Mouse (Mus musculus): ENCODE measurements around the gene Polr2m.
"Not testable (repeated sequence)": the region's sequence is repeated elsewhere in the genome, so short reads cannot be mapped to it uniquely, and the experiment has no call there.

The Polr2m gene

DNA sequence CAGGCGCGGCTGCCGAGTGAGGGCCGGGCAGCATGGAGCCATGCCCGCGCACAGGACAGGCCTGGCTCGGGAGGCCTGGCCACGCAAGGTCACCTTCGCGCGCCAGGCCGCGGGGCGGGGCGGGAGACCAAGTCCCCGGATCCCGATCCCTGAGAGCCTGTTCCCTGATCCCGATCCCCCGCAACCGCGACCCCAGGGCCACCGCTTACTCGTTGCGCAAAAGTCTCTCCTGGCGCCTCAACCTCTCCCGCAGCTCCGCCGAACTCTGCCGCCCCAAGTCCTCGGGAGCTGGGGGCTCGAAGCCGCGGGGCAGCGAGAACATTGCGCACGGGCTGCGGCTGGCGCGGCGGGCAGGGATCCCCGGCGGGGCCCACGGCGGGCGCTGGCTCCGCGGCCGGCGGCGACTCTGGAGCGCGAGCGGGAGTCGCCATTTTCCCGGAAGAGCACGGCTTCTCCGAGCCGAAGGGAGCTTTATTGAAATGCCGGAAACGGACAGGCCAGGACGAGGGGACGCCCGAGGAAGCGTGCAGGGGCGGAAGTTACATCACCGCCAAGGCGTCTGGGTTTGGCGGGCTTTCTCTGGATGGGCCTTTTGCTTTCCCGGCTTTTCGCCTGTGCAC, at the start of gene Polr2m:
Gene Polr2m (minus strand): TSS at position 461 of the 620 bp plus-strand sequence.
- DNase-seq: peak; percentile 95

DNA sequence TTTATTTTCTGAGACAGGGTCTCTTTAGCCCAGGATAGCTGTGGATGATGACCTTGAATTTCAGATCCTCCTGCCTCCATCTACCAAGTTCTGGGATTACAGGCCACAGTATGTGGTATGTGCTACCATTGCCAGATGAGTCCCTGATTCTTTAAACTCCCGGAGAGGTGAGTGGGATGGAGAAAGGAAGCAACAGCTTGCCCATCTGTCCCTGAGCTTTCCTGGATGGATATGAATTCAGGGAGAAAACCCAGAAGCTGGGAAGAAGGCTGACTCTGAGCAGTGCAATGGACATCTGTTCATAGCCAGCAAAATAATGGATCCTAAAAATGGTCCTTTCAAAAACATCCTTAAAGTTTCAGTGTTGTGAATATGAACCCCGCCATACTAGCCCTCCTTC, 49.3 kb upstream of the Polr2m start:
- DNase-seq: no peak

DNA sequence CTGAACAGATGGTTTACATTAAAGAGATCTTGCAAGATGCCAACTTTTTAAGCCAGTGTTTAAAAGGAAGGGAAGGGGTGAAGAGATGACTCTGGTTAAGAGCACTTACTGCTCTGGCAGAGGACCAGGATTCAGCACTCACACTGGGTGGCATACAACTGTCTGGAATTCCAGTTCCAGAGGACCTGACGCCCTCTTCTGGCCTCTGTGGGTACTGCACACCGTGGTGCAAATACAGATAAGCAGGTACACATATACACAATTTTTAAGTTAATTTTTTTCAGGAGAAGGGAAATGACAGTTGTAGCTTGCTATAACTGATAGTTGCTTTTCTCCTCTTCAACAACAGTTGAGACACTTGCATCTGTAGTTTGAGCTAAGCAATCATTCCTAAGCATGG, 44.2 kb upstream of the Polr2m start:
- DNase-seq: no peak

DNA sequence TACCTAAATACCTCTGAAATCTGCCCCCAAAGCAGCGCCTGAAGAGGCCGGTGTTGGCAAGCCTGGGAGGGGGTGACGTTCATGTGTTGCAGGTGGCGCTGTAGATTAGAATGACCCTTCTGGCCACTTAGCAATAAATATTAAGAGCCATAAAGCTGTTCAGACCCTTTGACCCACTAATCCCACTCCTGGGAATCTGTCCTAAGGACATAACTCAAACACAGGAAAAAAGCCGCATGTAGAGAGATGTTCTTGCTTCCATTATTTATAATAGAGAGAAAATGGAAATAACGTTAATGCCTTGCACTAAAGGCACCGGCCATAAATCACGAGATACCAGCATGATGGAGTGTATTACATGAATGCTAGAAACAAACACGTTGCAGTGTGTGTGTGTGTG, 41.7 kb upstream of the Polr2m start:
- DNase-seq: no peak

DNA sequence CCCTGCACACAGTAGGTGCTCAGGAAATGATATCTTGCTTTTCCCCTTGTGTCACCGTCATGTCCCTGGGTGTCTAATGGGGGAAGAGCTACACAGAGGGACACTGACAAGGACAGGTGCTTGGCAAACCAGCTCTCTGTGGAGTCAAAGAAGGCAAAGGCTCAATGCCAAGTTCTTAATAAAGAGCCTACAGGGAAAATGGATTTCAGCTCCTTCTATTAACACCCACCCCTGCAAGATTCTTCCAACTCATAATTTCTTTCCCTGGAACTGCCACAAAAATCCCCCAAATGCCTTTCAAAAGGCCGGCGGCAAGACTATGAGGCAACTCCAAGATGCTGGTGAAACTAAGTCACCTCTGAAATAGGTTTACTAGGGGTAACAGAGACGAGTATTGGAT, 38.2 kb upstream of the Polr2m start:
- DNase-seq: no peak

DNA sequence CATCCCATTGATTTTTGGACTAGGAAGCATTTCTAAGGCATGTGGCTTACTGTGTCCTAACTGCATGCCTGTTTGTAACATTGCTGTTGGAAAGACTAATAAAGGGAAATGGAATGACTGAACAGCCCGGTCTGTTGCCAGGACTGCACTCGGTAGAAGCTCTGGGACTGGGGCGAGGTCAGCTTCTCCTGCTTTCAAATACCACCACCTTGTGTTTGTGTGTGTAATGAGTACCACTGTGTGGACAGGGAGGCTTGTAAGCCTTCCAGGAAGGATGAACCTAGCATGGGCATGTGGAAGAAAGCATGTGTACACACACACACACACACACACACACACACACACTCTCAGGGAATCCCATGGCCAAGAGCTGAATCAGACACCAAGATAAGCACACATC, 34.1 kb upstream of the Polr2m start:
- DNase-seq: no peak

DNA sequence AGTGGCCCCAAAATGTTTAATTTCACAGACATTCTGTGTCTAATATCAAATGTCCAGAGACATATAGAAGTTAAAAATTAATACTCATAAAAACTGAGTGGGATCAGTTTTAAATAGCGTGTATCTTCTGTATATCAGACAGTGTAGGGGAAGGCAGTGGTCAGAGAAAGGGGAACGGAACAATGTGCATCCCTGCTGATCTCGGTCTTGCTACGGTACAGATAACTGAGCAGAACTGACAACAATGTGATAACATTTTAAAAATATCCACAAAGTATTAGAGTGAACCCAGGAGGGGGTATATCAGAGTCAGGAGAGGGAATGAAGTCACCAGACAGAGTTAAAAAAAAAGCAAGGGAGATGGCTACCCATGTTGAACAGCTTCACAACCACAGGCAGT, 31.8 kb upstream of the Polr2m start:
- no peak for DNase-seq

DNA sequence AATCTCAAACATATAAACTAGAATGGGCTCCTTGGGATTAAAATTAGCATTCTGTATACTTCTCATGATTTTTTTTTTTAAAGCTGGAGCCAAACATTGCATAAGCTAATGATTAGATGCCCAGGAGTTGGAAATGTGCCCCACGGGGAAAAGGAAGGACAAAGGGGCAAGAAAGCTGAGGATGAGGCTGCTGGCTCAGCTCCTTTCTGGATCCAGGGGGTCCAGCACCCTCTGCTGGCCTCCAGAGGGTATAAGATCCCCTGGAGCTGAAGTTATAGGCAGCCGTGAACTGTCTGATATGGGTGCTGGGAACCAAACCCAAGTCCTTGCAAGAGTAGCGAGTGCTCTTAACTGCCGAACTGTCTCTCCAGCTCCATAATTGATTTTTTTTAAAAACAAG, 30.1 kb upstream of the Polr2m start:
- no peak for DNase-seq

DNA sequence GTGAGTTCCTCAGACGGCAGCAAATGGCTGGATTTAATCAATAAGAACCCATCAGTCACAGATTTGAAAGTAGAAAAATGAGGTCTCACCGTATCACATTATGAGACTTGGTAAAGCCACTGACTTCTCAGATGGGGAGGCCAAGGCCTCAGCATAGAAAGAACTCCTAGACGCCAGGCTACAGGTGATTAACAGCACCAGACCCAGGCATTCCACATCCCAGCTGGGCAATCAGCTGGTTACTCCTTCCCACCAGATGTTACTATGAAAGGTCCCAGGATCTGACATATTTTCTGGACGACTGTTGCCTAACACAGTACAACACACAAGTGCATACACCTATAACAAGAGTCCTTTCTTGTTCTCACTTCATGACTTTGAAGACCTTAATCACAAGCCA, 27.8 kb upstream of the Polr2m start:
- no peak for DNase-seq

DNA sequence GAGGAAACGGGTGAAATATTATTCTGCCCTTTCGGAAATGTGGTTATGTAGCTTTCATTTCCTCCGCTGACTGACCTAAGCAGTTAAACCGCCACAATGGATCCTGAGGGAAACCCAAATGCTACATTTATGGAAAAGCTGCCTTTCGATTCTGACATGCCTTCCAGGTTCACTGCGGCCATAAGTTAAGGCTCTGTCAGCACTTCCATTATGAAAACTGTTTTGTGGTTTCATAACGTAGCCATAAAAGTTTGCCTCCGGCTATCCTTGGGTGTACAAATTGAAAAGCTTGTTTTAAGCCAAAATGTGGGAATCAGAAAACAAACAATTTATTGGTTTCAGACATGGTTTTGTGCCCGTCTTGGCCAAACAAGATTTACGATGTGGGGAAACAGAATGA, 27.2 kb upstream of the Polr2m start:
- DNase-seq: no peak

DNA sequence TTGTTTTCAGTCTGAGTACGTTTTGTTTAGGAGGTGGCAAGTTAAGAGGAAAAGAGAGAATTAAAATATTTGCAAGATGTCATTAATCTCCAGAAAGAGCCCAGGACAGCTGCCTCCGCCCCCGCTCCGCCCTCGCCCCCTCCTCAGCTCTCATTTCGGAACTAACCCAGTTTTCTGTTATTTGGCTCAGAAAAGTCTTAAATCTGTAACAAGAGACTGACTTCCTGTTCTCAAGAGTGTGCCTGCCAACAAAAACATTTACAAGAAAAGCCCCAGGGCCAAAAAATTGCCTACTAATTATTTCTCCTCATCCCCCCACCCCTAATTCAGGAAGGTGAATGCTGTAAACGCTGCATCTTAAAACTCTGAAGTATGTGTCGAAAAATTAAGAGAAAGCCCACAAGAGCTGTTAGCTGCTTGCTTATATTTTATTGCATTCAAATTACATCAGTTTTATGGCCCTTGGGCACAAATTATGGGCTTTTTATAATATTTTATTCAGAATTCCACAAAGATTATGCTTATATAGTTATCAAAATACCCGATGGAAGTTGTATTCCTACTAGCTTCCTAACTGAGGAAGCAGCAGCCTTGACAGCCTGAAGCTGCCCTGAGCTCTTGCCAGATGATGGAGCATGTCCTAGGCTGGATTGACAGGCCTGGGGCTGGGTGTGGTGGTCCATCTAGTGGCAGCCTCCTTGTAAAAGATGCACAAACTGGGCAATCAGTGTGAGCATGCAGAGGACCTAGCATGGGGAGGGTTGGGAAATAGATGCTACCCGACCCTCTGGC, 12.9 kb upstream of the Polr2m start:
- DNase-seq: no peak

DNA sequence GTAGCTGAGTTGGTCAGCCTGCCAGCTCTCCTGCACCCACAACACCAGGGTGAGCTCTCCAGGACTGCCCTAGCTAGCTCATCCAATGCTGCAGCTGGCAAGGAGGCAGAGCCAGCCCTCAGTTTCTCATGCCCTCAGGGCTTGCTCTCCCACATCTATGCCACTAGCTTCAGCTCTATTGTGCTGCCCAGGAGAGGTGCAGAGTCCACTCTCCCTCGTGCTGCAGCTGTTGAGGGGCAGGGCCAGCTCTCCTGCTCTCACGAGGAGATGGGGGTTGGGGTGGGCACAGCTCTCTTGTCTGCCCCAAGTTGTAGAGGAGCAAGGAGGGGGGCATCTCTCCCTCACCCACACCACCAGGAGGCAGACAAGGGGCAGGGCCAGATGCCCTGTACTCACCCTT, 10.9 kb upstream of the Polr2m start:
- DNase-seq: no peak

DNA sequence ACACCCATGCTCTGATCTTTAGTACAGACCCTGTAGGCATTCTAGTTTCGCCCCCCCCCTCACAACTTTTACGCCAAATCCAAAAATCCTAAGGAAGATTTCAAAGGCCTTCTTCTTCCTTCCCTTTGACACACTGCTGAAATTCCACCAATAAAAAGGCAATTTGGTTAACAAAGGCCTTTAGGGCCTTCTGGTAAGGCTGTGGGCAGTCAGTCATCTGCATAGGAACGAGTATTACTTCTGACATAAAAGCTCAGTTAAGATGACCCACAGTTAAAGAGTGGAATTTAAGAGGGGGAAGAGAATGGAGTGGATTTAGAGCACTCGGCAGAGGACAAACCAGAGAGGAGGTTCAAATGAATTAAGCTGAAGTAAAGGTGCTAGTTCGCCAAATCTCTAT, 8.0 kb upstream of the Polr2m start:
- no peak for DNase-seq

DNA sequence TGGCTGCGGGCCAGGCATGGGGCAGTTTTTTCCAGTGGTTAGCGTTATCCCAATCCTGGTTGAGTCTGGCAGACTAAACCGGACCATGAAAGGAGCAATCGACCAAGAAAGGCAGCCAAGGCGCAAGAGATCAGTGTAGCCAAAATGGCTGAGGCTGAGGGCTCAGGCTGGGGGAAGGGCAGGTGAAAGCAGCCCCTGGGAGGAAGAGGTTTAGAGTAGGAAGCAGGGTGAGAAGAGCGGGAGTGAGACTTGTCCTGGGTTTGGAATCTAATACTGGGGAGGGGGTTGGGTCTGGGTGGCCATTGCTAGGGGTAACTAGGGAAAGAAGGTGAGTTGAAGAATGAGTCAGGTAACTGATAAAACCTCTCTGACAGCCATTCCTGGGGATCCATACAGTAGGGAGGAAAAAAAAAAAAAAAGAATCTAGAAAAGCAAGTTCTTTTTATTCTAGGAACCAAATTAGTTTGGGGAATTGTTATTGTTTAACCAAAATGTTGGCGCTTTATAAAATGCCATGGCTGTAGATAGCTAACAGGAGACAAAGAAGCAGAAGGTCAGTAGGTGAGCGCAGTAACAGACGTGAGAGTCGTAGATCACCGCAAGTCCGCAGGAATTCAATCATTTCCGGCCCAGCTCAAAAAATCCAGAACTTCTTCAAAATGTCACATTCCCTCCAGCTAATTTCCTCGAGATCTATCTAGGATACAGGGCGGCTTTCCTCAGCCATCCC, 6.7 kb upstream of the Polr2m start:
- DNase-seq: no peak

DNA sequence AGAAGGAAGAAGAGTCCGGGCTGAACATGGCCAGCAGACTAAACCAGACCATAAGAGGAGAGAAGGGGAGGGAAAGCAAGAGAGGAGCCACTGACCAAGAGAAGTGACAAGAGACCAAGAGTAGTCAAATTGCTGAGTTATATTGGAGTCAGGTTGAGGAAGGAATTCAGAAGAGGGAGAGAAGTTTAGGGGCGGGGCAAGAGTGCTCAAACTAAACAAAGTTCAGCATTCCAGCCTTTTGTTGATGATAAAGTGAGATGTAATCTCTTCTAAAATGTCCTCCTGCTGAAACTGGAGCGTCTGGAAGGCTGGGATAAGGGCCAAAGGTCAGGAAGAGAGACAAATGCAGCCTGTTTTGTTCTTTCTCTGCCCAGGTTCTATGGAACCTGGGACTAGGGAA, 4.3 kb upstream of the Polr2m start:
- no peak for DNase-seq

DNA sequence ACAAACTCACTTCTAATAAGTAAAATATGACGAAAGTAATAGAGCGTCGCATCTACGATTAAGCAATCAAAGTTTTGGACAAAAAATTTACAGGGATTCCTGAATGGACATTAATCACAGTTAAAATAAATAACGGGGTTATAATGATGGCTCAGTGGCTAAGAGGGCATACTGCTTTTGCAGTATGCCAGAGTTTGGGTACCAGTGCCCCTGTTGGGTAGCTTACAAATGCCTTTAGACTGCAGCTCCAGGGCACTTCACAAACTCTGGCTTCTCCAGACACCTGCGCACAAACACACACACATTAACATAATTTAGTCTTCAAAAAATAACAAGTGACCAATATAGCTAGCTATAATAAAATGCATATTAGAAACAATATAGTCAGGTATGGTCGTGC, 392 bp upstream of the Polr2m start:
- DNase-seq: no peak

DNA sequence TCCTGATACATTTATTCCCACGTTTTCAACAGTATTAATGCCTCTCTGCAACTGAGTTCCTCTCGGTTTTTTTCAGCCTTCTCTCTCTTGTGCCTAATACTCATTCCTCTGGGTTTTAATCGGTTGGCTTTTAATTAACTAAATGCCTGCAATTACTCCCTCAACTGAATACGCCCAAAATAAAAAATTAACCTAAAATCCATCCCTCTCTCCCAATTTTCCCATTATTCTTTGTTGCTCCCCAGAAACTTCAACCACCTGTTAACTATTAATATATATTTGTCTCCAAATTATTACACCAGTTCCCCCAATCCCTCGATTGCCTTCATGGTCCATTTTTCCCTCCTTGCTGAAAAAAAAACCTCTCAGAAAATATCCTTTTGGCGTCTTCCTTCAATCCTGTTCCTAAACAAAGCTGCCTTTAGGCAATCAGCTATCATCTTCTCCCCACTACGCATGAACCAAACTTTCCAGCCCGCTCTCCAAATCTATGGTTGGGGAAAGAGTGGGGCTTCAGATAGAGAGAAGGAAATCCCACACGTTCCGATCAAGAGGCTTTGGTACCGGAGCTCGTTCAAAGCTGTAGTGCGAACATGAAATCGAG, 762 bp downstream of the Polr2m start:
- no peak for DNase-seq

DNA sequence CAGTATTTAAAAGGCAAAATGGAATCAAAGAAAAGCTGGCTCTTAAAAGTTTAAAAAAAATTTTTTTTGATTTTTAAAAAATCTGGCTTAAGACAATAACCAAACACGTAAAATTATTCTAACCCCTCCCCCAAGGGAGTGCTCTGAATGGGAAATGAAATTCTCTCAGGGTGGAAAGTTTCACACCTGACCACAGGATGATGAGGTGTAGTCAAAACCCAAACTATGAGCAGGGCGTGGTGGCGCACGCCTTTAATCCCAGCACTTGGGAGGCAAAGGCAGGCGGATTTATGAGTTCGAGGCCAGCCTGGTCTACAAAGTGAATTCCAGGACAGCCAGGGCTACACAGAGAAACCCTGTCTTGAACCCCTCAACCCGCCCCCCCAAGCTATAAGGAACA, 1.9 kb downstream of the Polr2m start:
- DNase-seq: not testable (repeated sequence)

DNA sequence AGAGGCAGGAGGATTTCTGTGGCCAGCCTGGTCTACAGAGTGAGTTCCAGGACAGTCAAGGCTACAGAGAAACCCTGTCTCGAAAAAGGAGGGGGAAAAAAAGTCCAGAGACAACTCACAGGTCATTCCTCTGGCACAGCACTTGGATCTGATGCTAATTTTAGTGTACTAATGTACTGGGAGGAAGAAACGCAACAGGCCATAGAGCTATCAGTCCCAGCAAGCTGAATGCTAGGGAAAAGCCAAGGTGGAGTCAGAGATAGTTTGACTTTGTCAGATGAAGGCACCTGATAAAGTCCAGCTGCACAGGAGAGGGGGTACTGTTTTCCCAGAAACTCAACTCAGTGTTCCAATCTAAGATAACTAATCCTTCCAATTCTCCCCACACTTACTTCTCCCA, 5.4 kb downstream of the Polr2m start:
- no peak for DNase-seq

DNA sequence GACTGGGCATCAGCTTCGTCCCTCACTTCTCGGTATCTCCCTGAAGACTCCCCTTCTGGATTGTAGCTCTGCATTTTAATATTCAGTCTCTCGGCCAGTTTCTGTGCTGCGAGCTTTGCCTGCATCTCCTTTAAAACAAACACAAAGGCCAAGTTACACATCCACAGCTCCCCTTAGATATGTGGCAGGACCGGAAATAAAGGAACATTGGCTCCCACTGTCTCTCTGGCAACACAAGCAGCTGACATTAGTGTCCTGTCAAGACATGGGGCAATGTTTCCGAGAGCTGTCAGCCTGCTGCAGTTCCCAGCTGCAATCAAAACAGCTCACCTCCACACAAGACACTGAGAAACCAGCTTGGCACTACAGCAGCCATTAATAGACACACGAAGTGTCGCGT, 6.3 kb downstream of the Polr2m start:
- DNase-seq: no peak

DNA sequence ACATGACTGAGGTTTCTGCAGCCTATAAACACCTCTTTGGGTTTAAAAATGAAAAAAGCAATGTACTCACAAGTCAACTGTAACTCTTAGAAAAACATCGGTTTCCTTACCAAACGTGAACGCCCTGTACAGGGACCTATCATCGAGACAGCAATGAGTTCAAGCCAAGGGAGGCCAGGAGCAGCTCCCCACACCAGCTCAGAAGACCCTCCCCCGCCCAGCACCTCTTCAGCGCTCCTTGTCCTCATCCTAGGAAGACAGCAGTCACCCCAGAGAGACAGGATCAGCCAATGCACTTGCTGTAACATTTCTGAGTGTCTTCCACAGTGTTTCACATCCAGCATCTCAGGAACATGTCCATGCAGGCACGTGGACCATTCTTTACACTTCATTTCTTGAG, 7.1 kb downstream of the Polr2m start:
- no peak for DNase-seq

DNA sequence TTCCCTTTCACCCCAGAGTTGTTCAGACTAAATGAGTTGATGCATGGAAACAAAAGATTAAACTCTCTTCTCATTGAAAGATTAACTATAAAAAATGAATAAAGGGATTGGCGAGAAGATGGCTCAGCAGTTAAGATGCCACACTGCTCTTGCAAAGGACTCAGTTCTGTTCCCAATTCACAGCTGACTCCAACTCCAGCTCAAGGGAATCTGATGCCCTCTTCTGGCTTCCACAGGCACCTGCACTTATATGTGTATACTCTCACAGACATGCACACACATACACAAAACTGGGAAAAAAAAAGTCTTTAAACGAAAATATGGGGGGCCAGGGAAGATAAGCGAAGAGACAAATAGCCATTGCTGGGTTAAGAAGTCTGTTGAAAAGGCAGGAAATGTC, 9.1 kb downstream of the Polr2m start:
- DNase-seq: no peak

DNA sequence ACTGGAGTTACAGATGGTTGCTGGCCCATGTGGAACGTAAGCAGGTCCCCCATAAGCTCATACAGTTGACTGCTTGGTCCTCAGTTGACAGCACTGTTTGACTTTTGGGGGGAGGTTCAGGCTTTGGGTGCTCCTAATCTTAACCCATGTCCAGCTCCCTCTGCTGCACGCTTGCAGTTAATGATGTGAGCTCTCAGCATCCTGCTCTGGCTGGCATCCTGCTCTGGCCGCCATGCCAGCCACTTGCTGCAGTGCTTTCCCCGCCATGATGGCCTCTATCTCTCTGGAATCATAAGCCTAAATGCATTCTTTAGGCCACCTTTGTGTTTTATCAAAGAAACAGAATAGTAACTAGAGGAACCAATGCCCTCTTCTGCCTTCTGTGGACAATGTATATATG, 10.2 kb downstream of the Polr2m start:
- no peak for DNase-seq

DNA sequence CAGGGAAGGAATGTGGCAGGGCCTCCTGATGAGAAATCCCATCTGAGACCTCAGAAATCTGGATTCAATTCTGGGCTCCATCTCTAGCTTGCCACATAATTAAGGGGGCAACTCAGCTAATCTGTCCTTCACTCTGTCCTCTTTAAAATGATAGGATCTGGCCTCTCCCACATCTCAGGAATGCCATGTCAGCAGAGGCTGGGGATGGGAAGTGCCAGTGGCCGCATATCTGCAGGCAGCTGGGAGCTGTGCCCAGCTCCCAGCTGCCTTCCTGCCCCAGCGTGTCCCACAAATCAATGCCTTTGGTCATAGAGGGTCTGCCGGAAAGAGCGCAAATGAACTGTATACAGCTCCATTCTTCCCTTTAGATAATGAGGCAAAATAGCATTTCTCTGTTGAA, 18.3 kb downstream of the Polr2m start:
- DNase-seq: no peak
